Mouse (Mus musculus): Measurements from ENCODE around the gene Lce1m. TPM values are rescaled to one million over a fixed set of nuclear protein-coding genes. Genes with fewer than 3 reads are reported as not detected.
"Not testable (repeated sequence)": the region's sequence is repeated elsewhere in the genome, so short reads cannot be mapped to it uniquely, and the experiment has no call there.

The Lce1m gene
- total RNA-seq (2022) = under 1 TPM in 1 of 4 experiments, not detected in 3; 0.46 TPM

DNA sequence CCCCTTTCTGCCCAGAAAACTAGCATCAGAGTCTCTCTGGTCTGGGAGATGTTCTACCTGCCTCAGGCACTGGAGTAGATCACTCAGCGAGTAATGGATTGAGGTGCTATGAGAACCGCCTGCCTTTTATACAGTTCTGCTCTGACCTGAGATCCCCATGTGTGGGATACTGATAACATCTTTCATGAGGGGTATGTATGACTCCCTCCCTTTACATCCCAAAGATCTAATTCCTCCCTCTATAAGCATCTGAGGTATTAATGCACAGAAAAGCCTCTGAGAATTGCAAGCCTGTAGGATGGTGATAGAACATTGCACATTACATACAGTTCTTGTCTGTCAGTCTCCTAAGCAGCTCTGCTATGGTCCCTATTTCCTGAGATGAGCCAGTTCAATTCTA, at the start of gene Lce1m:
Lce1m (minus strand) TSS at position 101 of the 400 bp plus-strand sequence.
- DNase-seq (ENCODE audit: low spot score in 2 of 2) = no peak

GRCm38 (mm10) chr3:93068523-93068922, 49.7 kb upstream of the Lce1m start, which contains the start of gene Gm4858:
Gene Gm4858 (plus strand): TSS chr3:93068823.
- not testable (repeated sequence) for DNase-seq (ENCODE audit: low spot score in 2 of 2)

DNA sequence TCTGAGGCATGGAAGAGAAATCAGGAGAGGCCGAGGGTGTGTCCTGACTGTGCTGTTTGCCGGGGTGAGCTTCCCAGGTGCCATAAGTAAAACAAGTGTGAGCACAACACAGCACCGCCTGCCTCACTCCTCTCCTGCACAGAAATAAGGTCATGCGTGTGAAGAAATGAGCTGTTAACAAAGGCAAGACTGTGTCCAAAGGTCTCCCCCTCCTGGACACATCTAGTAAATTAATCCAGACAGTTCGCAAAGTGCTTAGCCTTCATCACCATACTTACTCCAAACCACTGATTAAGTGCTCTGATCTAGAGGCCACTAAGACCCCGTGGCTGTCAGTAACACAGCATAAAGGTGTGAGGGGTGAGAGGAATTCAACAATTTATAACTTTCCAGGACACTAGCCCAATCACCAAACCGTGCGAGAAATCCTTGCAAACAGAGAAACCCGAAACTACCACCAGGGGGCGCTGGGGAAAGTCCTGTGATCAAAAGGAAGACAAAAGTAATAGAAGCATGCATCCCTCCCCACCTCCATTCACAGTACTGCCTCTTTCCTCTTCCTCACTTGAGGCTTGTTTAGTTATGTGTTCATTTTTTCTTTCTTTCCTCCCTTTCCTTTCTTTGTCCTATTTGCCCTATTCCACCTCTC, 34.1 kb upstream of the Lce1m start:
- DNase-seq (ENCODE audit: low spot score in 2 of 2) = no peak

- DNase-seq (ENCODE audit: low spot score in 2 of 2) = no peak
Observed at GRCm38 (mm10) chr3:93050182-93050581, 31.3 kb upstream of the Lce1m start.

DNA sequence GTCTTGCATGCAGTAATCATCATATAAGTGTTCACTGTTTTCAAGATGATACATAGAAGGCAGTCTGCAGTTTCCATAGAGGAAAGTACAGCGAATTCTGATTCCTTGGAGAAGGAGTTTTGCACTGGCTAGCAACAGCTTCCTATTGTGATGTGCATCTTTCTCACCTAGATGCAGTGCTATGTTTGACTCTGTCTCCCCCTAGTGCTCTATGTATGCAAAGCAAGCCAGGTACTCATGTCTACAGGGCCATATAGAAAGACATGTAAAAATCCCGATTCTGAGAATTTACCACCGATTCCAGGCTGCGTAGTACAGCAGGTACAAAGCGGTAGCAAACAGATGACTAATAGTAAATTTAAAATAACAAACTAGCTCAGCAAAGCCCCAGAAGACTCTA, 12.6 kb upstream of the Lce1m start:
- peak in 1 of 2 experiments; percentile 23 for DNase-seq (ENCODE audit: low spot score in 2 of 2)

GRCm38 (mm10) chr3:93025486-93025885, 6.6 kb upstream of the Lce1m start:
- DNase-seq (ENCODE audit: low spot score in 2 of 2) = no peak

DNA sequence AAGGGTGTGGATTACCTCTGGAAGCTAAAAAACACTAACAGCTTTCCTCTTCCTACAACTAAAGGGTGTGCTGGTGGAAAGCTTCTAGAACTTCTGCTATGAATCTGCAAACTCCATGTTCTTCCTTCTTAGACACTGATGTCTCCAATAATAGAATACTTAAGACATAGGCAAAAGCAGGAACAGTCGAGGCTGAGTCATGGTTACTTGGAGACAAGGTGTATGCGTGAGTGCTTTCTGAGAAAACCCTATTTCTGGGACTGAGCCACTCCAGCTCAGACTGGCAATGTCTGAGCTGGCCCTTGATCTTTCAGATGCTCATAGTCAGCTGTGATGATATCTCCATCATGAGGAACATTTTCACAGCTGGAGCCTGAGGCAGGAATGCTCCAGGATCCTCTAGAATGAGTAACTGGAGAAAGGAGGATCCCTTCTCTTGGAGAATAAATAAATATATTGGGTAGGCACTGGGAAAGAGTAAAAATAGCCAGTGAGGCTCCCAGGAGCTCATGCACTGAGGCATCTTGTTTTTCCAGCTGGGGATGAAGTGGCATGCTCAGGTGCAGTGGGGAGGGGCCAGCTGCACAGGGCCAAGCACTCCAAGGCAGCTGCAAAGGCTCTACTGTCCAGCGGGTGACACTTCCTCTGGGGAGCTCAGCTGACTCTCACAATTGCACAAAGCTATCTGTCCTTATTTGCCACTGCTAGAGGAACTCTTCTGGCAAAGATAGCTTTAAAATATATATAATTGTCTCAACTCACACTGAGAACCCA, 4.7 kb upstream of the Lce1m start:
- peak in 1 of 2 experiments; percentile 29 for DNase-seq (ENCODE audit: low spot score in 2 of 2)

GRCm38 (mm10) chr3:93021171-93021570, 2.3 kb upstream of the Lce1m start:
- no peak for DNase-seq (ENCODE audit: low spot score in 2 of 2)

DNA sequence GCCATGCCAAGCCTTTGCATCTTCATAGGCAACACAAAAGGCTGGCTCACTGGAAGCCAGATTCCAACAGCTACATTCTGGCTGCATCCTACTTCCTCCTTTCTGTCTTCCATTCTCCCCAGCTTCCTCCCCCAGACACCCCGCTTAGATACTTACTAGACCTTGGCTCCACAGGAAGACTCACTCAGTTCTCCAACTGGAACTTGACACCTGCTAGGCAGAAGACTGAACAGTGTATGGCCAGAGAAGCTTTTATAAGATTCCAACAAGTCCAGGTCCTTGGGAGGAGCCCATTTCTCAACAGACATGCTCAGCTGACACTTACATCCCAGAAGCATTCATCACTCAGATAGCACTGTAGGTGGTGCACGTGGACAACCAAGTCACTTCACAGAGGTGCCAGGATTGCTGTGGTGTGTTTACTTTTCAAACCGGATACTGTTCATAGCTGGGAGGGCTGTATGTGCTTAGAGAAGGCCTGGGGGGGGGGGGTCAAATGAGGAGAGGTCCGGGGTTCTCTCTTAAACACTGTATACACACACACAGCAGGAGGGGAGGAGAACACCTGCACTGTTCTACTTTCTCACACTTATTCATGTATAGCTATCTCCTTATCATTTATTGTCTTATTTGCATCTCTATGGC, 3.3 kb downstream of the Lce1m start, which contains the start of gene Crct1:
Crct1 (minus strand) TSS at position 228 of the 645 bp plus-strand sequence.
- no peak for DNase-seq (ENCODE audit: low spot score in 2 of 2)

DNA sequence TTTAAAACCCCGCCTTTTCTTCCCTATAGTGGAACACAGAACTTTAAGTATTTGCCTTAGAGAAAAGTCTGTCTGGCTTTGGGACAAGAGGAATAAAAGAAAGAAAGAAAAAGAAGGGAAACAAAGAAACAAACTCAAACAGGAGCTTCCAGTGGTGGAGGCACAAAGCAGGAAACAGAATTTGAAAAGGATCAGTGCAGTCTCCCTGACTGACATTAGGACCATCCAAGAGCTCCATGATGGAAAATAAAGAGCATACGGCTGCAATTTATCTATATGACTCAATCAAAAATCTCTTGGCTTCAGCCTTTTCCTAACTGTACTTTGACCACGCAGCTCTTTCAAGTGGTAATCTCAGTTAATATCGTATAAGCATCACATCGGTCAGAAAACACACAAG, 4.0 kb downstream of the Lce1m start:
- no peak for DNase-seq (ENCODE audit: low spot score in 2 of 2)

- peak; percentile 30 to 55 for DNase-seq (ENCODE audit: low spot score in 2 of 2)
Observed at GRCm38 (mm10) chr3:93014378-93014801, 4.5 kb downstream of the Lce1m start.

DNA sequence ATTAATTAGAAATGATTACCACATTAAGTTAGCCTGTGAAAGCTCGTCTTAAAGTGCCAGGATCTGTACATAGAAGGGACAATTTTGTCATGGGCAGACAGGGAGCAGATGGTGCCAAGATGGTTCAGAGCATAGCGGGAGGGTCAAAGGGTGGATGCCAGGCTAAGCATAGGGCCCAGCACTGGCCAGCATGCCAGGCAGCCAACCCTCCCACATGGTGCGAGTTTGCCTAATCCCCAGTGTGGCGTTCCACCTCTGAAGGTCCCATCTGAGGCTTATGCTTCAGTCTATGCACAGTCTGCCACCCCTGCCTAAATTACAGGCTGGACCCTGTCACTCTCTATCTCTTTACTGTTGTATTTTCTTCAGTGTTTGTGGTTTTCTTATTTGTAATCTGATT, 16.0 kb downstream of the Lce1m start:
- DNase-seq (ENCODE audit: low spot score in 2 of 2) = no peak

GRCm38 (mm10) chr3:93000621-93001020, 18.2 kb downstream of the Lce1m start:
- no peak for DNase-seq (ENCODE audit: low spot score in 2 of 2)

DNA sequence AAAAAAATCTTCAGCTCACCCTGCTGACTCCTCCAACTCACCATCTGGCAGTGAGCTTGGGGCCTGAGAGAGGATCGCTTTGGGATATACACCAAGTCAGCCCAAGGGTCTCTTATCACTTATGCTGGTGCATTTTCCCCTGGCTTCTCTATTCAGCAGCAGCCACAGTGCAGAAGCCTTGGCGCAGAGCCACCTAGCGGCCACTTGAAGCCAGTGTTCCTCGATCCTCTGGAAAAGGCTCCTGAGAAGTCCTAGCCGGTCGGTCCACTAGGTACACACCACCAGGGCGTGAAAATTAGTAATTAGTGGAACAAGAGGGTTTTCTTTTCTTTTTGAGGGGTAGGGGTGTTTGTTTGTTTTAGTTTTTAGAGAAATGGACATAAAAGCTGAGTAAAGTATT, 20.2 kb downstream of the Lce1m start:
- peak; percentile 27 to 46 for DNase-seq (ENCODE audit: low spot score in 2 of 2)

DNA sequence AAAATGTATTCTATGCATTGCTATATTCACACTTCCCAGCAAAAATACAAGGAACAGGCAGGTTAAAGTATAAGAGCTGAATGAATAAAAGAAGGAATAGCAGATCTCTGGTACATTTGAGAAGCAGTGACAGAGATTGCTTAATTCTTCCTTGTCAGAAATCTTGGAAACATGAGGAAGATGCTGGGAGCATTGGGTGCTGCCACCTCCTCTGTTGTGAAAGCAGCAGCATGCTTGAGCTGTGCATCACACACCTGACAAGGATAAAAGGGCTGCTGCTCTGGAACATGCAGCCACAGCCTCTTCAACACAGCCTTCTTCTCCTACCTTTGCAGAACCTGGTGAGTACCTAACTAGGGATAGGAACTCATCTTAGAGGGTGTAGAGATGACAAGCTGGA, 26.9 kb downstream of the Lce1m start, which contains the start of gene Lce3f:
Lce3f (plus strand) TSS at position 301 of the 400 bp plus-strand sequence.
- no peak for DNase-seq (ENCODE audit: low spot score in 2 of 2)

GRCm38 (mm10) chr3:92978484-92978883, 40.4 kb downstream of the Lce1m start:
- DNase-seq (ENCODE audit: low spot score in 2 of 2) = no peak

Other genes starting within 250 kb of the Lce1m start
- gene Lce1i, start 240.2 kb downstream of the Lce1m start, total RNA-seq (2022) = not detected
- gene Lce1j, start 228.5 kb downstream of the Lce1m start, total RNA-seq (2022) = not detected
- gene Lce1k, start 211.2 kb downstream of the Lce1m start, total RNA-seq (2022) = not detected
- not detected for gene Kprp, start 191.8 kb downstream of the Lce1m start, total RNA-seq (2022)
- not detected for gene Lce1l, start 167.8 kb downstream of the Lce1m start, total RNA-seq (2022)
- gene 2310050C09Rik, start 148.8 kb downstream of the Lce1m start, total RNA-seq (2022) = not detected
- not detected for gene Lce3a, start 92.8 kb downstream of the Lce1m start, total RNA-seq (2022)
- gene Lce3b, start 86.1 kb downstream of the Lce1m start, total RNA-seq (2022) = not detected
- gene Lce3c, start 74.6 kb downstream of the Lce1m start, total RNA-seq (2022) = not detected
- not detected for gene Lce3d, start 61.7 kb downstream of the Lce1m start, total RNA-seq (2022)
- not detected for gene Lce3e, start 52.0 kb downstream of the Lce1m start, total RNA-seq (2022)
- gene Lce3f, start 26.8 kb downstream of the Lce1m start, total RNA-seq (2022) = not detected
- gene Crct1, start 3.4 kb downstream of the Lce1m start, total RNA-seq (2022) = under 1 TPM in 1 of 4 experiments, not detected in 3; 0.82 TPM
- not detected for gene Gm4858, start 49.8 kb upstream of the Lce1m start, total RNA-seq (2022)
- not detected for gene Crnn, start 125.7 kb upstream of the Lce1m start, total RNA-seq (2022)
- gene Flg2, start 178.2 kb upstream of the Lce1m start, total RNA-seq (2022) = not detected